Mouse (Mus musculus): ENCODE results near the gene Lgals3. TPM values are rescaled to one million over a fixed set of nuclear protein-coding genes. Genes with fewer than 3 reads are reported as not detected.
"Not testable (repeated sequence)": the region's sequence is repeated elsewhere in the genome, so short reads cannot be mapped to it uniquely, and the experiment has no call there.

The Lgals3 gene
- polyA plus RNA-seq (2014; fragmentation: Nextera tagmentation; extraction: Ambion mirVana), result 6.4 and 17.5 TPM in 2 replicates

GRCm38 (mm10) chr14:47367461-47367860 lies at the start of gene Lgals3:
Gene Lgals3, plus strand, starts transcription at chr14:47367751.
- peak within 1 kb of the TSS in 1 of 2 experiments; percentile 1; a peak in 1 of 4 replicates for H3K4me3 ChIP-seq (ENCODE audit: control insufficient read depth in 1 of 2, insufficient read depth in 1 of 2, low read depth in 1 of 2, low read length in 2 of 2)
- 0 out of 2 replicates have a peak, but pooled peaks have one; percentile 28 for ATAC-seq (ENCODE audit: insufficient number of reproducible peaks, insufficient read depth, low FRiP score, low read depth)

GRCm38 (mm10) chr14:47319362-47319761 lies 48.2 kb upstream of the Lgals3 start:
- H3K27ac ChIP-seq (replicated peaks in 1 of 2; ENCODE audit: control insufficient read depth in 1 of 2, insufficient read depth in 1 of 2, low read depth in 2 of 2, low read length in 2 of 2), result no peak overlapping the region
- H3K4me2 ChIP-seq (ENCODE audit: low read length), result no peak overlapping the region
- H3K9me3 ChIP-seq (ENCODE audit: control insufficient read depth, low read length), result no peaks in the 10 kb centered on the region
- peaks cover 62% of the 10 kb centered on the region for H3K36me3 ChIP-seq (ENCODE audit: control insufficient read depth, insufficient read depth, low read length)
- no peaks in the 10 kb centered on the region for H3K27me3 ChIP-seq (ENCODE audit: control insufficient read depth, insufficient read depth, low read length)
- no peak for ATAC-seq (ENCODE audit: insufficient number of reproducible peaks, insufficient read depth, low FRiP score, low read depth)
- no peak overlapping the region for H3K9ac ChIP-seq (ENCODE audit: low read length)
- H3K4me3 ChIP-seq (ENCODE audit: control insufficient read depth in 1 of 2, insufficient read depth in 1 of 2, low read depth in 1 of 2, low read length in 2 of 2), result no peak overlapping the region
- no peaks in the 10 kb centered on the region for H3K4me1 ChIP-seq (ENCODE audit: control insufficient read depth in 2 of 2, insufficient read depth in 2 of 2, low read length in 2 of 2)
- 94% methylated on average over 5 of the region's 5 CpGs for WGBS

More at GRCm38 (mm10) chr14:47367461-47367860, at the start of gene Lgals3:
- Histone ChIP-seq H3K27ac (replicated peaks in 1 of 2; ENCODE audit: control insufficient read depth in 1 of 2, insufficient read depth in 1 of 2, low read depth in 2 of 2, low read length in 2 of 2) (no peak within 1 kb of the TSS), H3K36me3 (ENCODE audit: control insufficient read depth, insufficient read depth, low read length) (no peaks in the 10 kb centered on the region), H3K4me1 (ENCODE audit: control insufficient read depth in 2 of 2, insufficient read depth in 2 of 2, low read length in 2 of 2) (peaks cover 11 to 15% of the 10 kb centered on the region in 2 experiments; a peak in 3 of 4 replicates), H3K9me3 (ENCODE audit: control insufficient read depth, low read length) (no peaks in the 10 kb centered on the region), H3K9ac (ENCODE audit: low read length) (0 out of 2 replicates have a peak within 1 kb of the TSS, but pooled peaks have one; percentile 6), H3K4me2 (ENCODE audit: low read length) (peak within 1 kb of the TSS; percentile 48), H3K27me3 (ENCODE audit: control insufficient read depth, insufficient read depth, low read length) (no peaks in the 10 kb centered on the region)
- 16% methylated on average over 9 of the region's 9 CpGs for WGBS

- not testable (repeated sequence) for H3K4me2 ChIP-seq (ENCODE audit: low read length); H3K4me1 ChIP-seq (ENCODE audit: control insufficient read depth in 2 of 2, insufficient read depth in 2 of 2, low read length in 2 of 2); H3K9ac ChIP-seq (ENCODE audit: low read length); H3K9me3 ChIP-seq (ENCODE audit: control insufficient read depth, low read length); H3K27me3 ChIP-seq (ENCODE audit: control insufficient read depth, insufficient read depth, low read length); ATAC-seq (ENCODE audit: insufficient number of reproducible peaks, insufficient read depth, low FRiP score, low read depth); H3K4me3 ChIP-seq (ENCODE audit: control insufficient read depth in 1 of 2, insufficient read depth in 1 of 2, low read depth in 1 of 2, low read length in 2 of 2); H3K27ac ChIP-seq (replicated peaks in 1 of 2; ENCODE audit: control insufficient read depth in 1 of 2, insufficient read depth in 1 of 2, low read depth in 2 of 2, low read length in 2 of 2)
- WGBS, result 91% methylated on average over 5 of the region's 8 CpGs
- H3K36me3 ChIP-seq (ENCODE audit: control insufficient read depth, insufficient read depth, low read length), result peaks cover 46% of the 10 kb centered on the region
These were observed 46.0 kb upstream of the Lgals3 start for GRCm38 (mm10) chr14:47321581-47321980.

GRCm38 (mm10) chr14:47325965-47326761 lies 41.4 kb upstream of the Lgals3 start:
- H3K4me2 ChIP-seq (ENCODE audit: low read length), result no peak overlapping the region
- no peak overlapping the region for H3K9ac ChIP-seq (ENCODE audit: low read length)
- no peak for ATAC-seq (ENCODE audit: insufficient number of reproducible peaks, insufficient read depth, low FRiP score, low read depth)
- H3K9me3 ChIP-seq (ENCODE audit: control insufficient read depth, low read length), result no peaks in the 10 kb centered on the region
- WGBS, result 90% methylated on average over 9 of the region's 9 CpGs
- H3K4me3 ChIP-seq (ENCODE audit: control insufficient read depth in 1 of 2, insufficient read depth in 1 of 2, low read depth in 1 of 2, low read length in 2 of 2), result no peak overlapping the region
- H3K27ac ChIP-seq (replicated peaks in 1 of 2; ENCODE audit: control insufficient read depth in 1 of 2, insufficient read depth in 1 of 2, low read depth in 2 of 2, low read length in 2 of 2), result no peak overlapping the region
- H3K4me1 ChIP-seq (ENCODE audit: control insufficient read depth in 2 of 2, insufficient read depth in 2 of 2, low read length in 2 of 2), result no peaks in the 10 kb centered on the region
- peaks cover 11% of the 10 kb centered on the region for H3K36me3 ChIP-seq (ENCODE audit: control insufficient read depth, insufficient read depth, low read length)
- no peaks in the 10 kb centered on the region for H3K27me3 ChIP-seq (ENCODE audit: control insufficient read depth, insufficient read depth, low read length)

- Histone ChIP-seq H3K9ac (ENCODE audit: low read length) (no peak overlapping the region), H3K36me3 (ENCODE audit: control insufficient read depth, insufficient read depth, low read length) (peaks cover 9% of the 10 kb centered on the region), H3K4me1 (ENCODE audit: control insufficient read depth in 2 of 2, insufficient read depth in 2 of 2, low read length in 2 of 2) (no peaks in the 10 kb centered on the region), H3K27ac (replicated peaks in 1 of 2; ENCODE audit: control insufficient read depth in 1 of 2, insufficient read depth in 1 of 2, low read depth in 2 of 2, low read length in 2 of 2) (no peak overlapping the region), H3K9me3 (ENCODE audit: control insufficient read depth, low read length) (no peaks in the 10 kb centered on the region), H3K4me2 (ENCODE audit: low read length) (no peak overlapping the region), H3K4me3 (ENCODE audit: control insufficient read depth in 1 of 2, insufficient read depth in 1 of 2, low read depth in 1 of 2, low read length in 2 of 2) (no peak overlapping the region), H3K27me3 (ENCODE audit: control insufficient read depth, insufficient read depth, low read length) (no peaks in the 10 kb centered on the region)
- ATAC-seq (ENCODE audit: insufficient number of reproducible peaks, insufficient read depth, low FRiP score, low read depth), result no peak
- WGBS, result 88% methylated on average over 5 of the region's 5 CpGs
These were observed 40.2 kb upstream of the Lgals3 start for GRCm38 (mm10) chr14:47327347-47327746.

- Histone ChIP-seq H3K4me1 (ENCODE audit: control insufficient read depth in 2 of 2, insufficient read depth in 2 of 2, low read length in 2 of 2) (no peaks in the 10 kb centered on the region), H3K36me3 (ENCODE audit: control insufficient read depth, insufficient read depth, low read length) (no peaks in the 10 kb centered on the region), H3K27me3 (ENCODE audit: control insufficient read depth, insufficient read depth, low read length) (no peaks in the 10 kb centered on the region), H3K27ac (replicated peaks in 1 of 2; ENCODE audit: control insufficient read depth in 1 of 2, insufficient read depth in 1 of 2, low read depth in 2 of 2, low read length in 2 of 2) (no peak overlapping the region), H3K9ac (ENCODE audit: low read length) (no peak overlapping the region), H3K4me3 (ENCODE audit: control insufficient read depth in 1 of 2, insufficient read depth in 1 of 2, low read depth in 1 of 2, low read length in 2 of 2) (no peak overlapping the region), H3K4me2 (ENCODE audit: low read length) (no peak overlapping the region), H3K9me3 (ENCODE audit: control insufficient read depth, low read length) (no peaks in the 10 kb centered on the region)
- ATAC-seq (ENCODE audit: insufficient number of reproducible peaks, insufficient read depth, low FRiP score, low read depth), result no peak
- 57% methylated on average over 5 of the region's 5 CpGs for WGBS
These were observed 35.6 kb upstream of the Lgals3 start for GRCm38 (mm10) chr14:47331920-47332319.

- WGBS, result 71% methylated on average over 4 of the region's 4 CpGs
- no peaks in the 10 kb centered on the region for H3K27me3 ChIP-seq (ENCODE audit: control insufficient read depth, insufficient read depth, low read length)
- H3K9me3 ChIP-seq (ENCODE audit: control insufficient read depth, low read length), result no peaks in the 10 kb centered on the region
- H3K27ac ChIP-seq (replicated peaks in 1 of 2; ENCODE audit: control insufficient read depth in 1 of 2, insufficient read depth in 1 of 2, low read depth in 2 of 2, low read length in 2 of 2), result no peak overlapping the region
- no peaks in the 10 kb centered on the region for H3K36me3 ChIP-seq (ENCODE audit: control insufficient read depth, insufficient read depth, low read length)
- no peak overlapping the region for H3K9ac ChIP-seq (ENCODE audit: low read length)
- H3K4me2 ChIP-seq (ENCODE audit: low read length), result no peak overlapping the region
- H3K4me3 ChIP-seq (ENCODE audit: control insufficient read depth in 1 of 2, insufficient read depth in 1 of 2, low read depth in 1 of 2, low read length in 2 of 2), result no peak overlapping the region
- no peak for ATAC-seq (ENCODE audit: insufficient number of reproducible peaks, insufficient read depth, low FRiP score, low read depth)
- H3K4me1 ChIP-seq (ENCODE audit: control insufficient read depth in 2 of 2, insufficient read depth in 2 of 2, low read length in 2 of 2), result no peaks in the 10 kb centered on the region
These were observed 32.7 kb upstream of the Lgals3 start for GRCm38 (mm10) chr14:47334819-47335218.
